Comparison of ENCODE assay signal across 11 mouse cellular contexts in genomic region chr12:84327111-84327512, GRCm38 (mm10). TPM values are rescaled to one million over a fixed set of nuclear protein-coding genes. Genes with fewer than 3 reads are reported as not detected.
DNase-seq lines count a peak whose midpoint lies in the region; ATAC-seq and TF ChIP-seq lines count a peak whose summit lies in the region.
"Had no signal": no experiment of that assay in that cellular context is flagged by ENCODE, and none has a peak within 500 bp of the region (broad histone marks: within the 10 kb centered on the region; RNA-seq: fewer than 3 reads in every experiment).

No protein-coding gene starts in this region.

- intact Hi-C loops in heart, postnatal 10 days (cut with DNase I): no loop called here

- no peak overlapping the region for H3K4me2 ChIP-seq in lung, embryonic 14.5 days
- no peak overlapping the region for H3K4me2 ChIP-seq in midbrain, embryonic 13.5 days (replicated peaks)

- ATAC-seq in lung, embryonic 14.5 days (ENCODE audit: insufficient read depth): no peak
- no peak for ATAC-seq in midbrain, embryonic 13.5 days
- ATAC-seq in activated CD4-positive, CD25-positive, alpha-beta regulatory T cell, adult 4 months: no peak

- peak; percentile 12 for DNase-seq in gastrocnemius, postnatal 25 days
- no peak for DNase-seq in gastrocnemius, postnatal 4 days (ENCODE audit: low spot score in 2 of 2)
- peak; percentile 23 for DNase-seq in adipocyte (ENCODE audit: low spot score)
- DNase-seq in heart, postnatal 10 days: peak; percentile 79 to 80
- DNase-seq in lung, embryonic 14.5 days: peak; percentile 34
- no peak for DNase-seq in B cell, adult 2 months
- DNase-seq: cerebellum, adult 9-10 months had no signal

- no peak for TF ChIP-seq CTCF in lung, embryonic 14.5 days (IDR thresholded peaks at IDR 0.05; ENCODE audit: low read depth)

- WGBS in lung, embryonic 14.5 days: 52% methylated on average over 4 of the region's 4 CpGs
- 89% methylated on average over 4 of the region's 4 CpGs for WGBS in midbrain, embryonic 13.5 days

- H3K27ac ChIP-seq in lung, embryonic 14.5 days (ENCODE audit: low read depth): no peak overlapping the region; the same call in 1 of the 2 replicates
- no peak overlapping the region for H3K27ac ChIP-seq in midbrain, embryonic 13.5 days

- peaks cover 73% of the 10 kb centered on the region for H3K36me3 ChIP-seq in lung, embryonic 14.5 days (ENCODE audit: insufficient read depth)
- H3K36me3 ChIP-seq in midbrain, embryonic 13.5 days: peaks cover 65% of the 10 kb centered on the region

- no peak overlapping the region for H3K9ac ChIP-seq in lung, embryonic 14.5 days
- H3K9ac ChIP-seq in midbrain, embryonic 13.5 days (replicated peaks): no peak overlapping the region

- no peaks in the 10 kb centered on the region for H3K9me3 ChIP-seq in lung, embryonic 14.5 days (ENCODE audit: low read depth, low read length)
- H3K9me3 ChIP-seq in midbrain, embryonic 13.5 days: no peaks in the 10 kb centered on the region

- no peaks in the 10 kb centered on the region for H3K4me1 ChIP-seq in lung, embryonic 14.5 days (ENCODE audit: insufficient read depth)
- H3K4me1 ChIP-seq in midbrain, embryonic 13.5 days (replicated peaks): no peaks in the 10 kb centered on the region

- no peak overlapping the region for H3K4me3 ChIP-seq in lung, embryonic 14.5 days (ENCODE audit: low read depth, low read length)
- H3K4me3 ChIP-seq in midbrain, embryonic 13.5 days (replicated peaks): no peak overlapping the region
- H3K4me3 ChIP-seq: myocyte had no signal

- no peaks in the 10 kb centered on the region for H3K27me3 ChIP-seq in lung, embryonic 14.5 days (ENCODE audit: insufficient read depth, low read length)
- H3K27me3 ChIP-seq in midbrain, embryonic 13.5 days: no peaks in the 10 kb centered on the region
- H3K27me3 ChIP-seq: CH12.LX had no signal

RNA-seq across cellular contexts. Expression of gene Zfp410, which starts 10.5 kb away (rescaled TPM):
- 10 to 100 TPM; 15.9 to 17.8 TPM for total RNA-seq in gastrocnemius, postnatal 25 days (2021)
- total RNA-seq in gastrocnemius, postnatal 4 days (2021): 10 to 100 TPM; 31.4 to 37.3 TPM
- total RNA-seq in heart, postnatal 10 days (2021): 10 to 100 TPM; 33.6 to 34.8 TPM
- 81.3 and 82.7 TPM in 2 replicates for polyA plus RNA-seq in lung, embryonic 14.5 days (2014; fragmentation: Nextera tagmentation; extraction: Ambion mirVana)
- 103 TPM in 2 replicates for polyA plus RNA-seq in midbrain, embryonic 13.5 days (2015; fragmentation: Nextera tagmentation; extraction: Ambion mirVana)
- polyA plus RNA-seq in activated CD4-positive, CD25-positive, alpha-beta regulatory T cell, adult 4 months (2017; shearing (Covaris generic)): 10 to 100 TPM; 41.1 to 54.8 TPM

RNA-seq across cellular contexts. Expression of gene Coq6, which starts 34.3 kb away (rescaled TPM):
- 10 to 100 TPM; 25.5 to 28.8 TPM for total RNA-seq in gastrocnemius, postnatal 25 days (2021)
- total RNA-seq in gastrocnemius, postnatal 4 days (2021): 10 to 100 TPM; 35.5 to 35.7 TPM
- 10 to 100 TPM; 89.2 to 93.1 TPM for total RNA-seq in heart, postnatal 10 days (2021)
- polyA plus RNA-seq in lung, embryonic 14.5 days (2014; fragmentation: Nextera tagmentation; extraction: Ambion mirVana): 45.8 and 51.1 TPM in 2 replicates
- 42.6 and 45.0 TPM in 2 replicates for polyA plus RNA-seq in midbrain, embryonic 13.5 days (2015; fragmentation: Nextera tagmentation; extraction: Ambion mirVana)
- polyA plus RNA-seq in activated CD4-positive, CD25-positive, alpha-beta regulatory T cell, adult 4 months (2017; shearing (Covaris generic)): 10 to 100 TPM; 20.4 to 31.5 TPM

RNA-seq across cellular contexts. Expression of gene Fam161b, which starts 34.5 kb away (rescaled TPM):
- total RNA-seq in gastrocnemius, postnatal 25 days (2021): under 1 TPM; 0.64 to 0.83 TPM
- total RNA-seq in gastrocnemius, postnatal 4 days (2021): 1 to 10 TPM in 1 of 2 experiments, under 1 TPM in 1; 0.96 to 1.4 TPM
- total RNA-seq in heart, postnatal 10 days (2021): 1 to 10 TPM; 5.7 to 6.1 TPM
- polyA plus RNA-seq in lung, embryonic 14.5 days (2014; fragmentation: Nextera tagmentation; extraction: Ambion mirVana): 3.0 and 3.5 TPM in 2 replicates
- 17.7 and 20.6 TPM in 2 replicates for polyA plus RNA-seq in midbrain, embryonic 13.5 days (2015; fragmentation: Nextera tagmentation; extraction: Ambion mirVana)
- polyA plus RNA-seq in activated CD4-positive, CD25-positive, alpha-beta regulatory T cell, adult 4 months (2017; shearing (Covaris generic)): under 1 TPM; 0.25 to 0.95 TPM

RNA-seq across cellular contexts. Expression of gene Ptgr2, which starts 42.1 kb away (rescaled TPM):
- total RNA-seq in gastrocnemius, postnatal 25 days (2021): 10 to 100 TPM; 78.4 to 80.6 TPM
- total RNA-seq in gastrocnemius, postnatal 4 days (2021): 10 to 100 TPM; 50.8 to 58.1 TPM
- 100 to 1,000 TPM; 155 to 176 TPM for total RNA-seq in heart, postnatal 10 days (2021)
- polyA plus RNA-seq in lung, embryonic 14.5 days (2014; fragmentation: Nextera tagmentation; extraction: Ambion mirVana): 17.2 and 19.6 TPM in 2 replicates
- polyA plus RNA-seq in midbrain, embryonic 13.5 days (2015; fragmentation: Nextera tagmentation; extraction: Ambion mirVana): 14.0 and 16.4 TPM in 2 replicates
- polyA plus RNA-seq in activated CD4-positive, CD25-positive, alpha-beta regulatory T cell, adult 4 months (2017; shearing (Covaris generic)): 10 to 100 TPM; 41.0 to 42.5 TPM

Comparison
In these comparisons a context has a peak if more than half of its experiments do, and no peak if none do; other contexts are left out.
1. DNase-seq: peak in gastrocnemius, postnatal 25 days (single experiment), adipocyte (single experiment), heart, postnatal 10 days (2 of 2) and lung, embryonic 14.5 days (single experiment); none in gastrocnemius, postnatal 4 days (0 of 2) and B cell, adult 2 months (0 of 2).